Mouse (Mus musculus) adrenal gland, postnatal 25 days (tissue): ENCODE measurements around the gene Mcm5. TPM values are rescaled to one million over a fixed set of nuclear protein-coding genes. Genes with fewer than 3 reads are reported as not detected.

Experiments
- DNase-seq: peaks from one replicate; pipeline ENCODE4 v3.0.0; 2021; ENCODE audit warnings: mixed read lengths
- total RNA-seq: library from RNA; stranded (reverse); gene quantifications from 2 replicates; pipeline ENCODE4 v1.2.3, GENCODE M21; 2021

Gene Mcm5
- total RNA-seq, 1 experiment from 2014 or later: 24.2 TPM

- DNase-seq: no peak
Observed at GRCm38 (mm10) chr8:75157471-75158230, 48.3 kb downstream of the Mcm5 start.

GRCm38 (mm10) chr8:75169363-75169762, 60.0 kb downstream of the Mcm5 start:
- peak; percentile 7 for DNase-seq

DNA sequence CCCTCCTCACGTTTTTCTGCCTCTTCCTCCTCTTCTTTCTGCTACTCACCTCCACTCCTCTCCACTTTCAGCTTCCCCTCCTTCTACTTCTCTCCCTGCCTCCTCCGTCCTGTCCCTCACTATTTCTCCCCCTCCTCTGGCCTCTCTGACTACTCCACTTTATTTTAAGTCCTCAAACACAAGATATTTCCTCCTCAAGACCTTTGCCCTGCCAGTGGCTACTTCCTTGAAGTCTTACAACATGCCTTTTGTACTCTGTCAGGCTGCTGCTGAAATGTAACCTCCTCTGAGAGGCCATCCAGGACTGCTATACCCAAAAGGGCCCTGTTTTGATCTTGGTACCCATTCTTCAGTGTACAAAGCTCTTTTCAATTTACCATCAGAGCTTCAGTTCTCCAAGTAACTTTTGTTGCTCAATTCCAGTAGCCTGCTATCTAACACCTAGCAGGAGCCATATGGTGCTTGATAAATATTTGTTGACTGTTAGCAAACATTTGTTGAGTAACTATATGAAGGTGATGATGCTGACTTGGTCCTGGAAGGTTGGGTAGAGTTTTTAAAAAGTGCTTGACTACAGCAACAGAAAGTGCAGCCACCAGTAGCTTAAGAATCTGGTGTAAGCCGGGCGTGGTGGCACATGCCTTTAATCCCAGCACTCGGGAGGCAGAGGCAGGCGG, 62.8 kb downstream of the Mcm5 start:
- no peak for DNase-seq

Other genes with a start within 250 kb of the Mcm5 start
- not detected in 2 replicates for gene Isx, start 236.4 kb upstream of the Mcm5 start, total RNA-seq
- gene Hmgxb4, start 116.2 kb upstream of the Mcm5 start, total RNA-seq: 27.3 and 34.5 TPM in 2 replicates
- gene Tom1, start 75.9 kb upstream of the Mcm5 start, total RNA-seq: 36.1 and 45.9 TPM in 2 replicates
- gene Hmox1, start 15.9 kb upstream of the Mcm5 start, total RNA-seq: 26.3 and 44.3 TPM in 2 replicates
- 2.0 and 3.4 TPM in 2 replicates for gene Rasd2, start 104.4 kb downstream of the Mcm5 start, total RNA-seq